26 mouse cellular contexts compared by ENCODE assay signal in the genomic region with DNA sequence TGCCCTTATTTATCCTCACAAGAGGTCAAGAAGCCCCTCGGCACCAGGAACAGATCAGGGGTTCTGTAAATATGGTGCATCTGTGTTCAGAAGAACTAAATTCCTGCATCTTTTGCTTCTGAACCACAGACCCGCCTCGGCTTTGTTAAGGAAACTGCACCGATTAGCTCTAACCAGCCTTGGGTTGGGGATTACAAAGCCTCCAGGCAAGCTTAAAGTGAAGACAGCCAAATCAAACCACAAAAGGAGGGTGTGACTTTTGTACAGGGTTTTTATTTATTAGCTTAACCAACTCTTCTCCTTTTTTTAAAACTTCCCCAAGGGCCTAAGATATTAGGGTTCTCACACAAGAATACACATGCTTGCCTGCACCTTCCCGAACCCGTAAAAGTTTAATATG. TPM values are rescaled to one million over a fixed set of nuclear protein-coding genes. Genes with fewer than 3 reads are reported as not detected.
DNase-seq lines count a peak whose midpoint lies in the region; ATAC-seq and TF ChIP-seq lines count a peak whose summit lies in the region.
"Had no signal": no experiment of that assay in that cellular context is flagged by ENCODE, and none has a peak within 500 bp of the region (broad histone marks: within the 10 kb centered on the region; RNA-seq: fewer than 3 reads in every experiment).

No protein-coding gene starts in this region.

- TF ChIP-seq POLR2A in MEL (IDR thresholded peaks at IDR 0.05; ENCODE audit: control insufficient read depth in 1 of 2, insufficient read depth in 1 of 2, low read depth in 1 of 2, low read length in 2 of 2, poor library complexity in 1 of 2): no peak

- H3K4me1 ChIP-seq in MEL (ENCODE audit: control insufficient read depth in 1 of 2, insufficient read depth in 2 of 2, low read length in 2 of 2): no peaks in the 10 kb centered on the region
- H3K4me1 ChIP-seq in midbrain, postnatal 0 days (ENCODE audit: insufficient read depth, low read length): no peaks in the 10 kb centered on the region
- H3K4me1 ChIP-seq: heart, embryonic 12.5 days; heart, embryonic 15.5 days; hindbrain, embryonic 12.5 days had no signal

- TF ChIP-seq CTCF in MEL (IDR thresholded peaks at IDR 0.05 in 2 of 3, conservative IDR thresholded peaks at IDR 0.05 in 1 of 3; ENCODE audit: control insufficient read depth in 1 of 3, insufficient read depth in 1 of 3, low read depth in 2 of 3, low read length in 3 of 3, poor library complexity in 1 of 3, severe bottlenecking in 1 of 3): no peak
- no peak for TF ChIP-seq CTCF in left cerebral cortex, adult 2 months (IDR thresholded peaks at IDR 0.05)
- no peak for TF ChIP-seq CTCF in midbrain, postnatal 0 days (IDR thresholded peaks at IDR 0.05)

- no peaks in the 10 kb centered on the region; a peak in 1 of 4 replicates for H3K27me3 ChIP-seq in MEL (ENCODE audit: control insufficient read depth in 1 of 2, insufficient read depth in 2 of 2, low read length in 2 of 2)
- no peaks in the 10 kb centered on the region for H3K27me3 ChIP-seq in midbrain, postnatal 0 days (ENCODE audit: insufficient read depth, low read length)
- H3K27me3 ChIP-seq: embryonic facial prominence, embryonic 13.5 days; heart, embryonic 12.5 days; heart, embryonic 15.5 days; hindbrain, embryonic 12.5 days; hindbrain, embryonic 15.5 days had no signal

- DNase-seq in MEL (ENCODE audit: low read depth, low spot score) (peak; percentile 32), R1 (ENCODE audit: low read depth, low spot score) (peak; percentile 62)
- DNase-seq in fat pad, adult 2 months (ENCODE audit: extremely low read depth, low read depth, low spot score): peak; percentile 10
- no peak for DNase-seq in left cerebral cortex, adult 2 months (ENCODE audit: extremely low spot score in 1 of 2, low spot score in 2 of 2)
- DNase-seq in urinary bladder, postnatal 4 days (ENCODE audit: low spot score in 2 of 2): no peak
- DNase-seq in heart, adult 8-10 months (ENCODE audit: low spot score): no peak
- no peak for DNase-seq in midbrain, postnatal 0 days (ENCODE audit: low spot score)
- DNase-seq: adrenal gland, adult 2 months; adrenal gland, postnatal 14 days; cerebellum, adult 11-12 months; cerebellum, adult 8-10 months; cerebellum, postnatal 14 days; forebrain, postnatal 0 days; gastrocnemius, adult 2 months; gastrocnemius, postnatal 14 days; heart, adult 11 months; heart, postnatal 10 days; heart, postnatal 36 days had no signal

- no peak for TF ChIP-seq EP300 in MEL (IDR thresholded peaks at IDR 0.05; ENCODE audit: low read depth in 1 of 2, low read length in 2 of 2)

- 56% methylated on average over 6 of the region's 6 CpGs for WGBS in midbrain, postnatal 0 days

- H3K4me2 ChIP-seq in midbrain, postnatal 0 days (ENCODE audit: low read depth, low read length, poor library complexity, severe bottlenecking): no peak overlapping the region
- H3K4me2 ChIP-seq: embryonic facial prominence, embryonic 13.5 days; heart, embryonic 12.5 days; heart, embryonic 15.5 days; hindbrain, embryonic 12.5 days; hindbrain, embryonic 15.5 days had no signal

- intact Hi-C loops in left cerebral cortex, adult 2 months (cut with DNase I): no loop called here

- no peak for TF ChIP-seq RAD21 in MEL (IDR thresholded peaks at IDR 0.05; ENCODE audit: low read depth, low read length)

- no peak overlapping the region for H3K27ac ChIP-seq in MEL (ENCODE audit: control insufficient read depth, low read depth, low read length)
- no peak overlapping the region for H3K27ac ChIP-seq in left cerebral cortex, adult 2 months
- H3K27ac ChIP-seq in midbrain, postnatal 0 days (ENCODE audit: low read depth, low read length): no peak overlapping the region
- H3K27ac ChIP-seq: embryonic facial prominence, embryonic 13.5 days; gastrocnemius, adult 2 months; heart, embryonic 15.5 days; hindbrain, embryonic 12.5 days; hindbrain, embryonic 15.5 days had no signal

- no peak overlapping the region for H3K4me3 ChIP-seq in MEL (ENCODE audit: control insufficient read depth in 1 of 2, insufficient read depth in 1 of 2, low read depth in 2 of 2, low read length in 2 of 2)
- H3K4me3 ChIP-seq in left cerebral cortex, adult 2 months: no peak overlapping the region
- no peak overlapping the region for H3K4me3 ChIP-seq in midbrain, postnatal 0 days (ENCODE audit: low read depth, low read length)
- H3K4me3 ChIP-seq: embryonic facial prominence, embryonic 13.5 days; gastrocnemius, adult 2 months; heart, embryonic 12.5 days; heart, embryonic 15.5 days; hindbrain, embryonic 12.5 days; hindbrain, embryonic 15.5 days had no signal

- no peaks in the 10 kb centered on the region for H3K9me3 ChIP-seq in MEL (replicated peaks; ENCODE audit: insufficient read depth, low read length)
- no peaks in the 10 kb centered on the region for H3K9me3 ChIP-seq in midbrain, postnatal 0 days (ENCODE audit: low read length)
- H3K9me3 ChIP-seq: embryonic facial prominence, embryonic 13.5 days; heart, embryonic 15.5 days; hindbrain, embryonic 12.5 days; hindbrain, embryonic 15.5 days had no signal

- H3K9ac ChIP-seq in MEL (ENCODE audit: control insufficient read depth, low read depth, low read length, poor library complexity, severe bottlenecking): no peak overlapping the region
- H3K9ac ChIP-seq in midbrain, postnatal 0 days (replicated peaks; ENCODE audit: low read length, poor library complexity, severe bottlenecking): no peak overlapping the region
- H3K9ac ChIP-seq: embryonic facial prominence, embryonic 13.5 days; forebrain, postnatal 0 days; heart, embryonic 12.5 days; heart, embryonic 15.5 days; hindbrain, embryonic 12.5 days; hindbrain, embryonic 15.5 days had no signal

- H3K79me2 ChIP-seq in MEL (ENCODE audit: control insufficient read depth, insufficient read depth, low read length, poor library complexity): no peaks in the 10 kb centered on the region

- H3K36me3 ChIP-seq in MEL (ENCODE audit: control insufficient read depth in 1 of 2, insufficient read depth in 2 of 2, low read length in 2 of 2): no peaks in the 10 kb centered on the region
- no peaks in the 10 kb centered on the region for H3K36me3 ChIP-seq in midbrain, postnatal 0 days (ENCODE audit: insufficient read depth, low read length)
- H3K36me3 ChIP-seq: embryonic facial prominence, embryonic 13.5 days; heart, embryonic 12.5 days; heart, embryonic 15.5 days; hindbrain, embryonic 12.5 days; hindbrain, embryonic 15.5 days had no signal

- ATAC-seq in megakaryocyte progenitor cell, adult 5-6 weeks (replicated peaks; ENCODE audit: poor library complexity): peak; percentile 52
- ATAC-seq in midbrain, postnatal 0 days (ENCODE audit: low FRiP score): no peak
- ATAC-seq: forebrain, embryonic 14.5 days; forebrain, postnatal 0 days; intestine, postnatal 0 days had no signal

TF ChIP-seq in MEL, 35 proteins besides CTCF, POLR2A, EP300 and RAD21:
- TF ChIP-seq POLR2AphosphoS5 (IDR thresholded peaks at IDR 0.05; ENCODE audit: borderline replicate concordance, low read depth, low read length): no peak
- TF ChIP-seq NELFE (IDR thresholded peaks at IDR 0.05; ENCODE audit: low read depth, low read length): no peak
- TF ChIP-seq TAL1 (IDR thresholded peaks at IDR 0.05; ENCODE audit: low read length): no peak
- no peak for TF ChIP-seq E2F4 (IDR thresholded peaks at IDR 0.05; ENCODE audit: borderline replicate concordance, low read depth, low read length)
- TF ChIP-seq ZNF384 (IDR thresholded peaks at IDR 0.05; ENCODE audit: low read depth, low read length): no peak
- no peak for TF ChIP-seq ZC3H11A (IDR thresholded peaks at IDR 0.05; ENCODE audit: low read depth, low read length)
- no peak for TF ChIP-seq BHLHE40 (IDR thresholded peaks at IDR 0.05; ENCODE audit: borderline replicate concordance, low read depth, low read length)
- no peak for TF ChIP-seq MYC (IDR thresholded peaks at IDR 0.05; ENCODE audit: low read depth, low read length)
- TF ChIP-seq ELF1 (IDR thresholded peaks at IDR 0.05; ENCODE audit: low read depth, low read length): no peak
- TF ChIP-seq ZKSCAN1 (IDR thresholded peaks at IDR 0.05; ENCODE audit: low read depth, low read length): no peak
- TF ChIP-seq USF2 (IDR thresholded peaks at IDR 0.05; ENCODE audit: borderline replicate concordance in 1 of 2, insufficient read depth in 1 of 2, low read depth in 1 of 2, low read length in 2 of 2): no peak
- TF ChIP-seq MAFK (IDR thresholded peaks at IDR 0.05; ENCODE audit: borderline replicate concordance, low read depth, low read length): no peak
- TF ChIP-seq MEF2A (IDR thresholded peaks at IDR 0.05; ENCODE audit: extremely low read depth, insufficient replicate concordance, low read depth, low read length, poor library complexity, severe bottlenecking): no peak
- no peak for TF ChIP-seq CHD1 (IDR thresholded peaks at IDR 0.05; ENCODE audit: low read depth, low read length)
- TF ChIP-seq MAX (IDR thresholded peaks at IDR 0.05; ENCODE audit: low read length): no peak
- no peak for TF ChIP-seq NRF1 (IDR thresholded peaks at IDR 0.05; ENCODE audit: insufficient read depth, low read depth, low read length, poor library complexity, severe bottlenecking)
- no peak for TF ChIP-seq TBP (IDR thresholded peaks at IDR 0.05; ENCODE audit: low read depth, low read length)
- TF ChIP-seq MAZ (IDR thresholded peaks at IDR 0.05; ENCODE audit: low read depth, low read length): no peak
- TF ChIP-seq UBTF (IDR thresholded peaks at IDR 0.05; ENCODE audit: borderline replicate concordance, insufficient read depth, low read depth, low read length): no peak
TF ChIP-seq in MEL: peak in this region for 0.

RNA-seq across cellular contexts. Expression of a gene that starts 23.1 kb away (rescaled TPM):
- total RNA-seq in MEL (2012; rRNA removed): 0.04 TPM in 1 of 2 replicates, not detected in the other
- polyA plus RNA-seq in MEL (2012; ENCODE audit: insufficient read depth in 1 of 2, insufficient read length in 2 of 2, low read depth in 1 of 2, low replicate concordance in 2 of 2, missing spikeins in 1 of 2): not detected
- 0.12 TPM in 1 of 2 replicates, not detected in the other for total RNA-seq in megakaryocyte progenitor cell, adult 5-6 weeks (2015)
- not detected in 2 replicates for total RNA-seq in megakaryocyte progenitor cell, adult 5-6 weeks (2017)
- 1 to 10 TPM; 5.6 to 6.6 TPM for total RNA-seq in left cerebral cortex, adult 2 months (2021)
- total RNA-seq in heart, adult 8-10 months (2022): 10 to 100 TPM in 3 of 4 experiments, 1 to 10 TPM in 1; 8.3 to 11.7 (median 10.6) TPM
- 6.0 and 12.0 TPM in 2 replicates for total RNA-seq in midbrain, postnatal 0 days (2014; rRNA removed)
- polyA plus RNA-seq in midbrain, postnatal 0 days (2015; fragmentation: Nextera tagmentation; extraction: Ambion mirVana): 7.6 and 8.4 TPM in 2 replicates

Comparison
In these comparisons a context has a peak if more than half of its experiments do, and no peak if none do; other contexts are left out.
1. DNase-seq: peak in MEL (single experiment), R1 (single experiment) and fat pad, adult 2 months (single experiment); none in left cerebral cortex, adult 2 months (0 of 2), urinary bladder, postnatal 4 days (0 of 2), heart, adult 8-10 months (single experiment) and midbrain, postnatal 0 days (single experiment).